Mouse (Mus musculus): ENCODE data around the gene Itga7.

Gene Itga7

DNA sequence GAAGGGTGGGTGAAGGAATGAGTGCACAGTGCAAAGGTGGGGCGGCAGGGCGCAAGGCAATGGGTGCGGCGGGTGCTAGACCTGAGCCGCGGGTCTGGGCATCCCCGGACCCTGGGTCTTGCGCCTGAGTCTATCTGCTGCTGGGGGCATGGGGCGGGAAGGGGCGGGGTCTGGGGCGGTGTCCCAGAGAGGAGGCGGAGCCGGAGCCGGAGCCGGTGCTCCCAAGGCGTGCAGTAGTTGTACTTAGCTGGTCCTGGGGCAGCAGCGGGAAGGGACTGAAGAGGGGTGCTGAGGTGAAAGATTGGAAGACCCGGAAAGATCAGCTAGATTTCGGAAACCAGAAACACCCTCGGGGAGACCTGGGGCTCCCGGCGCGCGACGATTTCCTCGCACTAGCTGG lies at the start of gene Itga7:
Gene Itga7, plus strand, starts transcription at position 245 of the 400 bp plus-strand sequence.
- peak; percentile 72 for ATAC-seq (ENCODE audit: low TSS enrichment)

DNA sequence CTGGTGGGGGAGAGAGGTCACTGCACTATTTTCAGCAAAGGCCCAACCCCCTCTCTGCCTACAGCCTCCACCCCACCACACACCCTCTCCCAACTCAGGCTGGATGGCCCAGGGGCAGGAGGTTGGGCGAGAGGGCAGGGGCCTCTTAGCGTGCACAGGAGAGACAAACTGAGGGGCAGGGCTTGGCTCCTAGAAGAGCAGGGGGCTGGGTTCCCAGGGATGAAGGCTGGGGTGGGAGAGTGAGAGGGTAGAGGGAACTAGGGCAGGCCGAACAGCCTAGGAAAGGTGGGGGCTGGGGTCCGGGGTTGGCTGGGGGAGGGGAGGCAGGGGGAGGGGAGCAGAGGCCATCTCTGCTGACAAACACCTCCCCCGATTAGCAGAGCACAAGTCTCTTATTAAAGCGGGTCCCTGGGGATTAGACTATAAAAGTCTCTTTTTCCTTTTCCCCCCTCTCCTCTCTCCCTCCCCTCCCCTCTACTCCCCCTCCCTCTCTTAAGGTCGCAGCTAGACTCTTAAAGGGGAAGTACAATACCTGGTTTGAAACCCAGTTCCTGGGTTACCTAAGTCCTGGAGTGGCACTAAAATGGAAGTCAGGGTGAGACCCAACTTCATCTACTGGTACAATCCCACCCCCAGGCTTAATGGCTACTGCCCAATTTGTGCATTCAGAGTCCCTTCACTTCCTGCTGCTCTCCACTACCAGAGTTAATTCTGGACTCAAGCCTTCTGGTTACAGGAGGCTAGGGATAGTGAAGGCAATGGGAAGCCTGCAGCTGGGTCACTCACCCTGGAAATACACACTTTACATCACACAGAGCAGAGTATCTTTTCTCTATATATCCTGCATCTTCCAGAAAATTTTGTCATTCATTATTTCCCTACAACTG lies 44.4 kb upstream of the Itga7 start:
- no peak for ATAC-seq (ENCODE audit: low TSS enrichment)

DNA sequence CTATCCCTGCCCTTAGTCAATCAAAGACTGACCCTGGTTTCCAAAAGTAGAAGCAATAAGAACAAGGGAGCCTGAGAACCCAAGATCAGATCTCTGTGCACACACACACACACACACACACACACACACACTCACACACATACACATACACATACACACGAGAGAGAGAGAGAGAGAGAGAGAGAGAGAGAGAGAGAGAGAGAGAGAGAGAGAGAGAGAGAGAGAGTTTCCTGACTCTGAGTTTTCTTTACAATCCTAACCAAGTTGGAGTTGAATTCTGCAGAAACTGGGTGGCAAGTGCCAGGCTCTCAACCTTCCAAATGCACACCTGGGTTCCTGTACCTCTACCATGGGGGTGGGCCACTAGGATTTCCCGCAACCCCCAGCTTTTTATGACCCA lies 43.8 kb upstream of the Itga7 start:
- no peak for ATAC-seq (ENCODE audit: low TSS enrichment)

DNA sequence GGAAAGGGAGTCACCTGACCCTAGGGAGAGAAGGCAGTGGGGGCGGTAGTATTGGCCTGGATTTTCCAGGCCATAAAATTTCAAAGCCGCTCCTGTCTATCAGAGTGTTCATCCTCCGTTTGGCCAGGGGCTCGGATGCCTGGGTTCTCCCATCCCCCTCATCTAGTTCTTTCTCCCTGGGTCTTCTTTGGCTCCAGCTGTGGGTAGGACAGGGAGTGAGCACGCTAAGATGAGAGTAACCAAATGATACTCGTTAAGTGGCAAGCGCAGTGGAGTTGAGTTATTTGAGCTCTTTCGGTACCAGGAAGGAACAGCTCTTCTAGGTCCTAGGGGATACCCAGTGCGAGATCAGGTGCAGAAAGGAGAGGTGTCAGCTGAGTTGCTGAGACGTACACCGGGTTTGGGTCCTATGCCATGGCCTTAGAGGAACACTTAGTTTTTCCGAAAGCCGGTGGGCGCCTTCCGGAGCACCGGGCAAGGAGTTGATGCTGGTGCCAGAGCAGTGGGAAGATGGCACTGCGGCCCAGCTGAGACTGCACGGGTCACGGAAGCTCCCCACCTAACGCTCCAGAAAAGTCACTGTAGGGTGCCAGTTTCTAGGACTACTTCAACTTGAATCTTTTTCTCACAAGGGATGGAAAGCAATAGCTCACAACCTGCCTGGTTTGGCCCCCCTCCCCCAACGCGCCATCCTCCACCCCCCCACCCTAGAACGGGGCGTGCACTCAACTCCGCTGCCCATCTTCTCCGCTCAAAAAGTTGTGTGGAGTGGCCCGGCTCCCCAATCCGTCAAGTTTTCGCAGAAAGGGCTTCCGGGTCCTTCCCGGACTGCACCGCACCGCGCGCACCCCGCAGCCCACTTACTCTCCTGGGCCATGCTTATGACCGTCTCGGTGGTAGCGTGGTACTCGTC lies 43.0 kb upstream of the Itga7 start:
- ATAC-seq (ENCODE audit: low TSS enrichment), result no peak

DNA sequence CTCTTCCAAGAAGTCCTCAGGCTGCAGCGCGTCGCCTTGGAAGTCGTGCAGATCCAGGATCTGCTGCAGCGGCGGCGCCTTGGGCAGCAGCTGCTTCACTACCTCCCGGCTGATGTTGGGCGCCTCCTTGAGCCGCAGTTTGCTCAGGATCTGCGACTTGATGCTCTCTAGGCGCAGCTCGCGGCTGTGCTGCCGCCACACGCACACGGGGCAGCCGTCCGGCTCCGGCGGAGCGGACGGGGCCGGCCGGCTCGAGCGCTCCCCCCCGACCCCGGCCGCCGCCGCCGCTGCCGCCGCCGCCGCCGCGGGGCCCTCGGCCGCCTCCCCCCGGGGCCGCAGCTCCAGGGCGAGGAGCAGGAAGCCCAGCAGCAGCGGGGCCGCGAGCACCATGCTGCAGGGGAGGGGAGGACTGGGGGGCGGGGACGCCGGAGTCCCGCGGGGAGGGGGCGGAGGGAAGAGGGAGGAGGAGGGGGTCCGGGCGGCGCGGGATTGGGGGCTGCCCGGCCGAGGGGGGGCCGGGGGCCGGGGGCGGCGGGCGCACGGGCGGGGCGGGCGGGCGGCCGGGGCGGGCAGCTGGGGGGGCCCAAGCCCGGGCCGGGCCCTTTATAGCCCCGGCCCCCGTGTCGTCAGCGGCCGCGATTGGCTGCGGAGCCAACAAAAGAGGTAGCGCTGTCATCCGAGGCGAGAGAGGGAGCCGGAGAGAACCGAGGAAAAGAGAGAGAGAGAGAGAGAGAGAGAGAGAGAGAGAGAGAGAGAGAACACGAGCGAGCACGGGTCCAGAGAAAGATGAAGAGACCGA lies 42.1 kb upstream of the Itga7 start, which contains the start of gene Gdf11:
Gene Gdf11, minus strand, starts transcription at position 423 of the 799 bp plus-strand sequence.
- peak; percentile 47 for ATAC-seq (ENCODE audit: low TSS enrichment)

DNA sequence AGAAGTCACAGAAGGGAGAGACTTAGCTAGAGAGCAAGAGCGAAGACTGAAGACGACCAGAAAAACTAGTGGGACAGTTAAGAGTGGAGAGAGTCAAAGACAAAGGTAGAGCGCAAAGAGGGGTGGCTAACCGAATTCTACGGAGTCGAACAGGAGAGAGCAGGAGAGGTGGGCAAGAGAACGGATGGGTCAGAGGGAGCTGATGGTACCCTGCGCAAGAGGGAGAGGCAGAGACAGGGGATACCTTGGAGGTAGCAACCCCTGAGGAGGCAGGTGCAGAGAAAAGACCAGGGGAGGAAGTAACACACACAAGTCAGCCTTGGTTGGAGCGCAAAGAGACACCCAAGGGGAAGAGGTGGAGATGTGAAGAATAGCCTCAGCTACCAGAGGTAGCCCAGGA lies 41.4 kb upstream of the Itga7 start:
- no peak for ATAC-seq (ENCODE audit: low TSS enrichment)

DNA sequence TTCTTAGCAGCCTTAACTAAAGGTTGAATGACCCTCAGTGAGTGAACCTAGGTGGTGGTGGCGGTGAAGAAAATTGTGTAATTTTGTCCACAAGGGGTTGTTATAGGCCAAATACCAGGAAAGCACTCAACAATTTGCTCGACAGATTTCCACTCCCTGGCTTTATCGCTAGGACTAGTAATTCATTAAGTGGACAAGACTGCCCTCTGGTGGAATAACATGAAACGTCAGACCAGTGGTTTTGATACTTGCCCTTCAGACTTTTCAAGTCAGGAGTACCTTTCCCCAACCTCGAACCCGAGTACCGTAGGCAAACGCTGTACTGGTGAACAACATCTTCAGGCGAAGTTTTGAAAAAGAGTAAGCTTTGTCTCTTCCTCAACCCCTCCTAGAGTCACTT lies 38.2 kb upstream of the Itga7 start:
- ATAC-seq (ENCODE audit: low TSS enrichment), result peak; percentile 71

DNA sequence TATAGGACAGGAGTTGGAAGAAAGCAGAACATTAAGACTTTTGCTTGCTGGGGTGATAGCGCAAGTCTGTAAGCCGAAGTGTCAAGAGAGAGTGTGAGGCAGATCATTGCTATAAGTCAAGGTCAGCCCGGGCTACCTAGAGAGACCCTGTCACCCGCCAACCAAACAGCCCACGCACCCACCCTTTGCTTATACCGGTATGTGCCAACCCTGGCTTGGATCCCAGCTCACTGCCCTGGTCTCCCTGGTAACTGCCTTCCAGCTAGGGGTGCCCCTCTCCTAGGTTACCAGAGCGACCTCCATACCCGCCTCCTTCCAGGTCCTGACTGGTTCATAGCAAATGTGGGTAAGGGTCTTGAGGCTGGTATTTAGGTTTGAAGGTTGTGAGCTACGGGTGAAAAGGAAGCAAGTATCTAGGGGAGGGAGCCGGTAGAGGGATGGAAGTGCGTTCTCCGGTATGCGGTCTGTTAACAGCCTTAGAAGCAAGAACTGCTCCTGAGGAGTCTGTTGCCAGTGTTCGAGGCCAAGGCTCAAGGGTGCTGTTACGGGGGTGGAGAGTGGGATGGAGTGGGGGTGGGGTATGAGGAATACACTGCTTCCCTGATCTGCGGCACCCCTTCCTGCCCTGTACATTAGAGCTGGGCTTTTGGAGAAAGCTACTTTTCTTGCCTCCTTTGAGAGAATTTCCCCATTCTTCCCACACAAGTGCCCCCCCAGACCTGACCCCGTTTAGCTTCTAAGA lies 37.5 kb upstream of the Itga7 start:
- peak; percentile 24; the same call in 1 of the 2 replicates for ATAC-seq (ENCODE audit: low TSS enrichment)

DNA sequence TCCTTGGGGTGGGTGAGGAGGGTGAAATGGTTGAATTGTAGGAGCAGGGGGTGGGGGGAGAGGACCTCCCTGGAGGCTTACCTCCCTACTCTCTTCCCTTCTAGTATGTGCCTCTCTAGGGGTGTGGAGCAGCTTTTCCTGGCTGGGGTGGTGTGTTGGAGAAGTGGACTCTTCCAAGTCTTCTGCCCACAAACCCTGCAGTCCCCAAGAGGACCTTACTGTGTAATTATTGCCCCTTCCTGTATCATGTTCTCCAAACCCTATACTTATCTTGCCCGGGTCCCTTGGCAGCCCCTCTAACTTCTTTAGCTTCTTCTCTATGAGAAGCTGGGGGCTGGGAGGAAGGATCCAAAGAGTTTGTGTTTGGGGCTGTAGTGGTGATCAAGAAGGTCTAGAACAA lies 36.8 kb upstream of the Itga7 start:
- no peak for ATAC-seq (ENCODE audit: low TSS enrichment)

DNA sequence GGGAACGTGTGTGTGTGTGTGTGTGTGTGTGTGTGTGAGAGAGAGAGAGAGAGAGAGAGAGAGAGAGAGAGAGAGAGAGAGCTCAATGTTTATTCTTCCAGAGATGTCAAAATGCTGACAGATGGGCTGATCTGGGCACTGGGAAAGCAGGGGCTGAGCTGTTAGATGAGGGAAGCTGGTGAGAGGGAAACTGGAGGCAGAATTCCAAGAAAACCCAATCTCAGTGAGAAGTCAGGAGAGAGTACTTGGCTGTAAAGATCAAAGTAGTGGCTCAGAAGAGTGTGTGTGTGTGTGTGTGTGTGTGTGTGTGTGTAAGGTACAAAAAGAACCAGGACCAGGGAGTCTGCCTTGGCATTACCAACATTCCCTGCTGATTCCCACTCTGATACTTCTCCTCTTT lies 36.1 kb upstream of the Itga7 start:
- peak; percentile 74 for ATAC-seq (ENCODE audit: low TSS enrichment)

DNA sequence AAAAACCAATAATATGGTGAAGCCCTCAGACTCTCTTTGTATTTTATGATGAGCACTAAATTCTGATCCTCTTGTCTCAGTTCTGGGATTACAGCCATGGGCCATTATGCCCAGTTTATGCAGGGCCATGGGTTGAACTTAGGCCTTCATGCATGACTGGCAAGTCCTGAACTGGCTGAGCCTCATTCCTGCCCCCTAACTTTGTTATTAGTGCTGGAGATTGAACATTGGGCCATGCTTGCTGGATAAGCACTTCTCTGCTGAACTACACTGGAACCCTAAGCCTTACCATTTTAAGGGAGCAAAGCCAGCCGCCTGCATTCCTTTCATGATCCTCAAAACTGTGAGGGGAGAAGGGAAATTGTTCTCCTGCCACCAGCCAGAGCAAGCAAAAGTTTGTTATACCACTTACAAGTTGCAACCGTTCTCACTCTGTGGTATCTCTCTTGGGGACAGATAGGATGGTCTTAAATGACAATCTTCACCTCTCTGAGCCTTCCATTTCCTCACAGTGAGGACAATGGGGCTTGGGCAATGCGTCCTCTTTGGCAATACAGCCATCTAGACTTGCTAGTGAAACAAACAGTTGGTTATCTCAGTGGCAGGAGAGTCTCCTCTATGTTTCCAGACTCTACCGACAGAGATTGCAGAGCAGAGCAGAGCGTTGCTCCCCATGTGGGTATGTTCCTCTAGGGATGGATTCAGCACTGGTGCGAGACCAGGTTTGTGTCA lies 33.7 kb upstream of the Itga7 start:
- ATAC-seq (ENCODE audit: low TSS enrichment), result no peak

DNA sequence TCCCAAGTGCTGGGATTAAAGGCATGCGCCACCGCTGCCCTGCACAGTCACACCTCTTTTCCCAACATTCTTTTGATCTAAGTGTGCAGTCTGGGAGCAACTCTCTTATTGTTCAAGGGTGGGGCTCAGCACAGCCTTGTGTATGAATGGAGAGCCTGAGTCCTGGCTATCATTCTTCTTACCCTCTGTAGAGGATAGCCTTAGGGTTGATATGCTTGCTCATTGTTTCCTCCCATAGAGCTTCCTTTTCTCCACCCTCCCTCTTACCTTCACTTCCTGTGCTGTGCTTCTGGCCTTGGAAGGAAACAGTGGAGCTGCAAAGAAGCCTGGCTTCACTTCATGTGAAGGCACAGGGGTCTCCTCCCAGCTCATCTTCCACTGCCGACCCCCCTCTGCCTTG lies 32.9 kb upstream of the Itga7 start, which contains the start of gene Cd63:
Gene Cd63, plus strand, starts transcription at position 292 of the 400 bp plus-strand sequence.
- ATAC-seq (ENCODE audit: low TSS enrichment), result no peak

DNA sequence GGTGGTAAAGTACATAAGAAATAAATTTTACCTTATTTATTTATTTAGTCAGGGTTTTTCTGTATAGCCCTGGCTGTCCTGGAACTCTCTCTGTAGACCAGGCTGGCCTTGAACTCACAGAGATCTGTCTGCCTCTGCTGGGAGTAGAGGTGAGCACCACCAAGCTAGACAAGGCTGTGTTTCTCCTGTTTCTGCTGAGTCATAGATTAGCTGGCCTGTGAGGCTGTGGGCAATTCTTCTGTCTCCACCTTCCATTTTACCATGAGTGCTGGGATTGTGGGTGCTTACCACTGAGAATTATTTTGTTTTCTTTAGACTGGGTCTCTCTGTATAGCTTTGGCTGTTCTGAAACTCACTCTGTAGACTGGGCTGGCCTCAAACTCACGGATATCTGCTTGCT lies 32.2 kb upstream of the Itga7 start:
- no peak for ATAC-seq (ENCODE audit: low TSS enrichment)

DNA sequence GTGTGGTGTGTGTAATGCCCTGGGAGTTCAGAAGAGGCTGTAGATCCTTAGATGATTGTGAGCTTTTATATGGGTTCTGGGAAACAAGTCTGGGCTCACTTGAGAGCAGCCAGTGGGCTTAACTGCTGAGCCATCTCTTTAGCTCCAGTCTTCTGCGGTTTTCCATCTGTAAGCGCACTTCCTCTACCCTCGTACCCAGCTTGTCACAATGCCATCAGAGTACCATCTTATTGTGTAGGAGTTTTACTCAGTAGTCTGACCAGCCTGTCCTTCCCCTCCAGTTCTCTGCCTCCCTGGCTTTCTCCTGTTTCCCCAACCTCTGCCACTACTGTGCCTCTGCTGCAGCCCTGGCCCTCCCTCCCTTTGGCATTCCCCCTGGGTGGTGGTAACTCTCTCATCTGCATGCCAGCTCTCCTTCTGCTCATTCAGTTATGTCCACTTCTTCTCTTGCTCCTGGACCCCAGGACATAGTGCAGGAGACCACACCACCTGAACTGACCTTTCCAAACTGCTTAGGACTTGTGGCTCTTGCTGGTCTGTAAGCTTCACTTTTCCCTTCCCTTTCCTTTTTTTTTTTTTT lies 31.1 kb upstream of the Itga7 start:
- no peak for ATAC-seq (ENCODE audit: low TSS enrichment)

DNA sequence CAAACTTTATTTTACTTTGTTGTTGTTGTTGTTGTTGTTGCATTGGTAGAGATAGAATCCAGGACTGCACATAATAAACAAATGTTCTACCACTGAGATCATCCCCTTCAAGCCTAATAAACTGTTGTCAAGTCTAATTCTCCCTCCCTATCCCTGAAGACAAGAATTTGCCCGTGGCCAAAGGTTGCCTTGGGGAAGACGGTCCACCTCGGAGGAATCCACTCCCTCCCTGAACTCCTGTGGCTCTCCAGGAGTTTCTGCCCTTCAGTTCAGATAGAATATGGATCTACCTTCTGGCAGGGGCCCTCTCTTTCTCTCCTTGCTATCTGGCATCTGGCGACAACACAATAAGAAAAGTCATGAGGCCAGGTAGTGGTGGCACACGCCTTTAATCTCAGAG lies 28.8 kb upstream of the Itga7 start:
- no peak for ATAC-seq (ENCODE audit: low TSS enrichment)

DNA sequence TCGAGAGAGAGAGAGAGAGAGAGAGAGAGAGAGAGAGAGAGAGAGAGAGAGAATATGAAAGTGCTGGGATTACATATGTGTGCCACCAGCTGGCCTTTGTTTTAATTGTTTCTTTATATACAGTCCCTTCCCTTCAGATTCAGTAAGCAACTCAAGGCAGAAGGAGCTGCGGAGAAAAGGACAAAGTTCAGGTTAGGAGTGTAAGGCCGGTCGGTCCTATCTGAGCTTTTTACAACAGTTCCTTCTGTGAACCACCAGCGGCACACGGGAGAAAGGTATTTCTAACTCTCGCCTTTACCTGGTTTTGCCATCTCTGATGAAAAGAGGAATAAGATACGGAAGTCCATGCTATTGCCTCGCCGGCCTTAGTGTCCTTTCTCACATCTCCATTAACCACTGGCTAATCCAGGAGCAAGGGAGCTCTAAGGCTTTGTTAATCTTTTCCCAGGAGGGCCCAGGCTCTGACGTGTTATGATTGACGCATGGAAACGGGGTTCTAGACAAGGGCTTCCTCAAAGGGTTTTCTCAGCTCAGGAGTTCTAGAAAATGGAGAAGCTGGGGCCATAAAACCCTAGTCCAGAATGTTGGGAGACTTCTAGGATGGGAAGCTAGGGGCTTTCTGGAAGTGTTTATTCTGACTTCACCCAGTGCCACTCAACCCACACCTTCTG lies 24.7 kb upstream of the Itga7 start:
- ATAC-seq (ENCODE audit: low TSS enrichment), result no peak

DNA sequence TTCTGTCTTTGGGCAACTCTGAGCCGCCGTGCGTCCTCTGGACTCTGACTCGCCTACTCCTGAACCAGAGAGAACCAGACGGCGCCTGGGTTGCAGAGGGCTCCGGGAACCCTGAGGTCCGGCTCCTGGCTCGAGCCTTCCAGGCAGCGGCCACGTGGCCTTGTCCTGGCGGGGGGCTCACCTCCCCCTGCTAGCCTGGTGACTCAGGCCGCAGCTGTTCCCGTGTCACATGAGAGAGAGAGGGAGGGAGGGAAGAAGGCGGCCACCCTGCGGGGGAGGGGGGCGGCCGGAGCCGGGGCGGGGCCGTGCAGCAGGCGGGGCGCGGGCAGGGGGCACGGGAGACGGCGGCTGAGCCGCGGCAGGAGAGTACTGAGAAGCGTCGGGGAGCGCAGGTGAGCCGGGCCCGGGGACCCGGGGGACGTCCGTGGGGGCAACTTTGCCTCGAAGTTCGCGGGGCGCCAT lies 24.0 kb upstream of the Itga7 start:
- peak; percentile 20 for ATAC-seq (ENCODE audit: low TSS enrichment)

DNA sequence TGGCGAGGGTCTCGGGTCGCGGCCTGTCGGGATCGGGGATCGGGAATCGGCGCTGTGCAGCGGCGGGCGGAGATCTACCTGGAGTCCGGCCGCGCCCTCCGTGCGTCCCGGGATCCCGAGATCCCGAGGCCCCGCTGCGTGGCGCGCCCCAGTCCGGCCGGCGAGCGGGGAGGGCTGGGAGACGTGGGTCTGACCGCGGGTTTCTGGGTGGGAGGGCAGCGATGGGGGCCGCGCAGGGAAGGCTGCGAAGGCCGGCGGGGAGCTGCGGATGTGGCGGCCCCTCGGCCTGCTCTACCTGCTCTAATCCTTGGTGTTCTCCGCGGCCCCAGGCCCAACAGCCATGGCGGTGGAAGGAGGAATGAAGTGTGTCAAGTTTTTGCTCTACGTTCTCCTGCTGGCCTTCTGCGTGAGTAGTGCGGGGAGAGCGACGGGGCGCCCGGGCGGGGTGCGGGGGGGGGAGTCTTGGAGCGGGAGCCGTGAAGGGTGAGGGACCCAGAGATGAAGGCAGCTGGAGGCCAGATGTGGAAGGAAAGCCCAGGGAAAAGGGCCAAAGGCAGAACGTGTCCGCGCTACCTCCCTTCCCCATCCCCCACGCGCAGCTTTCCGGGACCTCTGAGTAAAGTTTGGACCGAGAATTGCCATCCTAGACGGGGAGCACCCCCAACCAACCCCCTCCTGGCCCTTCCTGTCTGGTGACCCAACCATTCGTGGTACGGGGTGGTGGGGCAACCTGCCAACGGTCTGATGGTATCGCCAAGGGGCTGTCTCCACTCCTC lies 23.4 kb upstream of the Itga7 start:
- ATAC-seq (ENCODE audit: low TSS enrichment), result peak; percentile 16; the same call in 1 of the 2 replicates

Data from frontal cortex, adult (tissue).